Mouse (Mus musculus) G1E-ER4 (cell line): ENCODE results near the gene Klrc1. TPM values are rescaled to one million over a fixed set of nuclear protein-coding genes. Genes with fewer than 3 reads are reported as not detected.
"Not testable (repeated sequence)": the region's sequence is repeated elsewhere in the genome, so short reads cannot be mapped to it uniquely, and the experiment has no call there.

Source experiments
- GATA1 ChIP-seq: IDR thresholded peaks from one replicate; pipeline ENCODE4 v1.8.0; 2012; ENCODE audit warnings: low read length, inconsistent platforms
- polyA plus RNA-seq: library from polyadenylated mRNA; stranded (reverse); fragments of >175 nt; gene quantifications from 2 replicates; pipeline ENCODE4 v1.2.3, GENCODE M21; 2012

The Klrc1 gene
- not detected in 2 replicates for polyA plus RNA-seq

DNA sequence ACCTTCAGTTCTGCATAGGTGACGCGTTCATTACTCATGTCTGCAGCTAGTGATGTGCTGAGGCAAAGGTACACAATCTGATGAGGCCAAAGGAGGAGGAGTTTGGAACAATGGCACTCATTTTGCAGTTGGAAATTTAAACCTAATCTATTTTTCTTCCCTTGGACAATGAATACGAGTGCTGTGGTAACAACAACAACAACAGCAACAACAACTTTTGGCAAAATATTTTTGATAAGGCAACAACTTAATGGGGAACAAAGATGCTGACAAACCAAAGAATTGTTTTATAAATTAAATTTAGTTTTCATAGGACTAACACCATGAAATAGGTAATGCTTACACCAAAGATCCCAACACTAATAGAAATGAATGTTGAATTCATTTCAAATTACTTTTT is at the start of gene Klrc1:
Klrc1 (minus strand) TSS at position 101 of the 400 bp plus-strand sequence.
- no peak for TF ChIP-seq GATA1

DNA sequence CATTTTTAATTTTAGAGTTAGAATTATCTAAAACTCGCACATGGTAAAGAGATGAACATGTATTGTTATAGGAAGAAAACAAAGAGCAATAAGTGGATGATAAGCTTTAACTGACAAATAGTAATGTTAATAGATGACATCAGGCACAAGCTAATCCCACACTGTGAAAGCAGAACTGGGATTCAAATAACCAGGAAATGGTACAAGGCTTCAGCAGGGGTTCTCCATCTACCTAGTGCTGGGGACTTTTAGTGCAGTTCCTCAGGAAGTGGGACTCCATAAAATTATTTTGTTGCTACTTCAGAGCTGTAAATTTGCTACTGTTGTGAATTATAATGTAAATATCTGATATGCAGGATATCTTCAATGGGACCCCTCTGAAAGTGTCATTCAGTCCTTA is 48.5 kb upstream of the Klrc1 start:
- TF ChIP-seq GATA1: no peak

DNA sequence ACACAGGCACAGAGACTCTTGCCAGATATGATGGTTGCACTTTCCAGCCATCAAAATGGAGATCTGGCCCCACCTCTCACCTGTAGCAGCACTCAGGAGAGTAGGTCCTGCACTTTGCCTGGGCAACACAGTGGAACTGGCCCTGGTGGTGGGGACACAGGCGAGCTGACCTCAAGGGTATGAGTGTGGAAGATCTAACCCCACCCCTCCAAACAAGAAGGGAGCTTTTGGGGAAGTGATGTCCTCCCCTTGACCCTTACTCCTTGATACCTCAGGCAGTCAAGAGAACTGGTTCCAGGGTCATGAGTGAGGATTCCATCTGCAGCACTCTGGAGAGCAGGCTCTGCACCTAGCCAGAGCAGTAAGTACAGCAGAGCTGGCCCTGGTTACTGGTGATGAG is 42.6 kb upstream of the Klrc1 start:
- TF ChIP-seq GATA1: no peak

DNA sequence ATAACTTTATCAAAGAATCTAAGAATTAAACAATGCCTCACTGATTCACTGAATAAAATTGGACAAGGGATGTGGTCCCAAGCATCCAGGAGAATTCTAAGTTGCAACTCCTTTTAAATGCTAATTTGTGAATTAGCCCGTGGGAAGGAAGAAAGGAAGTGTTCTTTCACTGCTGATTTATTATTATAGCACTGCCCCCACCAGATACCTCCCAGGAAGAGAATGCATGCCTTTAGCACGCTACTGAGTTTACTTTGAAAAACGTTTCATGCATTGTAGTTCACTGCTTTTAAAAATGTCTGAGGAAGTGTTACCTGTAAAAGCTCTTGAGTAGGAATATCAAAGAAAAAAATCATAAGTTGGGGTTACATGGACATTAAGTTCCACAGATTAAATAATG is 41.7 kb upstream of the Klrc1 start:
- no peak for TF ChIP-seq GATA1

DNA sequence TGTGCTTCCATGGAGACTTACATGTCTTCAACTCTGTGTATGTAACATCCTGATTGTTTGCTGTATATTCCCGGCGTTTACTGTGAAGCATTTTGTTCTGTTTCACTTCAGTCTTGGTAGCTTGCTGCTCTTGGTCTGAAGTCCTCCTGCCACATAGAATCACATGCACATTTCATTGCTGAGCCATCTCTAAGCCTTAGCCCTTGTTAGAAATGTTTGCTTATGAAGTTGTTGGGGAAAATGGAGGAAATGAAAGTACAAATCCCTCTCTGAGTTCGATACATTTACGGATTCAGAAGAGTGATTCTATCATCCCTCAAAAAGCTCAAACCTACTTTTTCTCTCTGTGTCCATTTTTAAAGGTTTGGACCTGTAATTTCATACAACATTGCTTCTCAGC is 38.3 kb upstream of the Klrc1 start, which contains the start of gene Klri1:
Klri1 (minus strand) TSS at position 101 of the 400 bp plus-strand sequence.
- TF ChIP-seq GATA1: no peak

DNA sequence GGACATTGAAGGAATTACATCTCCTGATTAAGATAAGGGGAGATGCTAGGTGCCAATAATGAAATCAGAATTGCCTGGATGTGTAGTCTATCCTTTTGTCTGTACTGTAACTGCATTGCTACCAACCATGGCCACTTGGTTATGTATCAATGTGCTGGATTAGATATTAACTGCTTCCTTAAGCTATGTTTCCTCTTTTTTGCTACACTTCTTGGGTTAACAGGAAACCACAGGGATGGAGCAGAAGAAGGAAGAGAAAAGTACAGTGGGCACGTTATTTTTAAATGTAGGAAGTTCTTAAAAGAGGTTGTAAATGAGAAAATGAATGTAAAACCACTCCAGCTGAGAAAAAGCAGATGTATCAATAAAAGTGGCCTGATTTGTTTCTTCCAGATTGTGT is 34.8 kb upstream of the Klrc1 start:
- no peak for TF ChIP-seq GATA1

DNA sequence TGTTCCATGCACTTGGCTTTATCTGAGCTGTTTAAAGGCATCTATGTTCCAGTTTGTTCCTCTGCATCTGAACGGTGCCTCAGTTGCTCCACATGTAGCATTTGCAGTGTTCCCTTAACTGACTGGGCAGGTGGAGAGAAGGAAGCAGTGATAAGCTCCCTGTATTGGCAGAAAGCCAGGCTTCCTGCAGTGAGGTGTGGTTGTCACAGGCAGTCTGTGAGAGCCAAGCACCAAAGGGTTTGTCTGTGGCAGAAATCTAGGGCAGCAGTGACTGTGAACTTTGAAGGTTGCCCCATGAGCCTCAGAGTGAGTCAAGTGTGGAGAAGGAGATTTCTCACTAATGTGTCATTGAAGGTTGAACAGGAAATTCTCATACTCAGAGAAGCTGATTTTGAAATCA is 1.6 kb upstream of the Klrc1 start:
- no peak for TF ChIP-seq GATA1

- TF ChIP-seq GATA1: not testable (repeated sequence)
These were observed 18.2 kb downstream of the Klrc1 start, which contains the start of gene Klrc2 for GRCm38 (mm10) chr6:129660589-129660988. TSS of gene Klrc2 (minus strand) at chr6:129660689.

DNA sequence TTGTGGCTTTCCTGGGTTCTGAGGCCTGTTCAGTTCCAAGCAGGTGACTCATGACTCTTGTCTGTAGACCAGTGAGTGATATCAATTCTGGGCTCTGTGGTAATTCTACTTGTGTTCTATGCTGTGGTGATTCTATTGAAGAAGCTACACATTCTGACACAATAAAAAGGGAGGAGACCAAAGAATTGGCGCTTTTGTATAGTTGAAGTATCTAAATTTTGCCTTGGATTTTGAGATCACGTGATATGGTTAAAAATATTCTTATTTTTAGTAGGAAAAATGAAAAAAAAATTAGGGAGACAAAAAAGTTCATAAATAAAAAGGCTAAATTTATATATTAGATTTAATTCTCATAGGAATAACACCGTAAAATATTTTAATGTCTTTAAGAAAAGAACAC is 35.5 kb downstream of the Klrc1 start, which contains the start of gene Klrc3:
Klrc3 (minus strand) TSS at position 101 of the 400 bp plus-strand sequence.
- not testable (repeated sequence) for TF ChIP-seq GATA1

DNA sequence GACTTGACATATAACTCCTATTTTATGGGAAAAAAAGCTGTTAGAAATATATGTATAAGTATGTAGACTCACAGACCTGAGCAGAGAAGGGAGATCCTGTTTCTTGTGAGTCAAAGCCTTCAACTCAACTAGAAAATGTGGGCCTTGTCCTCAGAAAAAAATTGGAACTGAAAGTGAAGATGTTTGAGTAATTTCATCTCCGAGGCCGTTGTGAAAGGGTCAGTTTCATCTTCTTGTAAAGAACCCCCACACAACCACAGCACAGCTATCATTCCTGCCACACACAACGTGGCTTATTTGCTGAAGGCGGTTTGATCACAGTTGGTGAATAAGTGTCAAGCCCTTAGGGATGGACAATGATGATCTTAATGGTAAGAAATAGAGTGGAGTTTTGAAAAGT is 55.0 kb downstream of the Klrc1 start, which contains the start of gene Klrk1:
Klrk1 (minus strand) TSS at position 130 of the 400 bp plus-strand sequence.
- no peak for TF ChIP-seq GATA1

Other genes with a start within 250 kb of the Klrc1 start
- not detected in 2 replicates for gene Clec1a, start 227.0 kb downstream of the Klrc1 start, polyA plus RNA-seq
- gene Olr1, start 171.8 kb downstream of the Klrc1 start, polyA plus RNA-seq: not detected in 2 replicates
- gene Tmem52b, start 166.4 kb downstream of the Klrc1 start, polyA plus RNA-seq: not detected in 2 replicates
- gene Gabarapl1, start 145.8 kb downstream of the Klrc1 start, polyA plus RNA-seq: 71.2 and 107 TPM in 2 replicates
- not detected in 2 replicates for gene Klre1, start 101.1 kb downstream of the Klrc1 start, polyA plus RNA-seq
- gene Klrd1, start 87.2 kb downstream of the Klrc1 start, polyA plus RNA-seq: not detected in 2 replicates
- gene Klrk1, start 55.1 kb downstream of the Klrc1 start, polyA plus RNA-seq: not detected in 2 replicates
- not detected in 2 replicates for gene Klrc3, start 35.6 kb downstream of the Klrc1 start, polyA plus RNA-seq
- not detected in 2 replicates for gene Klrc2, start 18.3 kb downstream of the Klrc1 start, polyA plus RNA-seq
- gene Klri1, start 38.2 kb upstream of the Klrc1 start, polyA plus RNA-seq: not detected in 2 replicates
- gene Klri2, start 61.5 kb upstream of the Klrc1 start, polyA plus RNA-seq: not detected in 2 replicates
- gene Gm156, start 105.3 kb upstream of the Klrc1 start, polyA plus RNA-seq: not detected in 2 replicates
- not detected in 2 replicates for gene Gm17631, start 183.7 kb upstream of the Klrc1 start, polyA plus RNA-seq
- not detected in 2 replicates for gene Klra17, start 197.7 kb upstream of the Klrc1 start, polyA plus RNA-seq
- gene Klra5, start 238.7 kb upstream of the Klrc1 start, polyA plus RNA-seq: not detected in 2 replicates